Mouse (Mus musculus): ENCODE data around the gene Proser3. TPM values are rescaled to one million over a fixed set of nuclear protein-coding genes. Genes with fewer than 3 reads are reported as not detected.

The Proser3 gene
- 15.7 and 16.7 TPM in 2 replicates for polyA plus RNA-seq (2012; ENCODE audit: low replicate concordance)

GRCm38 (mm10) chr7:30552102-30553020 is at the start of gene Proser3, which contains the start of gene Hspb6:
Proser3 (minus strand) TSS chr7:30552299.
Hspb6 (plus strand) TSS chr7:30552178.

GRCm38 (mm10) chr7:30598786-30599185 is 46.7 kb upstream of the Proser3 start, which contains the start of gene Zbtb32:
Zbtb32 (minus strand) TSS chr7:30598909.

GRCm38 (mm10) chr7:30588676-30589434 is 36.8 kb upstream of the Proser3 start, which contains the start of gene Kmt2b:
Kmt2b (minus strand) TSS chr7:30588726.

GRCm38 (mm10) chr7:30564970-30565571 is 13.0 kb upstream of the Proser3 start, which contains the start of gene Igflr1:
Igflr1 (plus strand) TSS chr7:30565427.

GRCm38 (mm10) chr7:30563117-30563905 is 11.2 kb upstream of the Proser3 start, which contains the start of the genes U2af1l4, Gm49396 and Psenen:
U2af1l4 (plus strand) TSS chr7:30563301.
Gm49396 (plus strand) TSS chr7:30563344.
Psenen (minus strand) TSS chr7:30563627.

GRCm38 (mm10) chr7:30559443-30559954 is 7.4 kb upstream of the Proser3 start, which contains the start of gene Lin37:
Lin37 (minus strand) TSS chr7:30559838.

GRCm38 (mm10) chr7:30534633-30535577 is 17.2 kb downstream of the Proser3 start, which contains the start of gene Arhgap33:
Arhgap33 (minus strand) TSS chr7:30535060.

GRCm38 (mm10) chr7:30493401-30493931 is 58.6 kb downstream of the Proser3 start, which contains the start of gene Prodh2:
Prodh2 (plus strand) TSS chr7:30493622.

Other genes with a start within 250 kb of the Proser3 start
- 114 and 225 TPM in 2 replicates for gene Alkbh6, start 243.6 kb downstream of the Proser3 start, polyA plus RNA-seq (2012; ENCODE audit: low replicate concordance)
- 3.5 and 6.2 TPM in 2 replicates for gene Syne4, start 237.5 kb downstream of the Proser3 start, polyA plus RNA-seq (2012; ENCODE audit: low replicate concordance)
- gene E130208F15Rik, start 230.6 kb downstream of the Proser3 start, polyA plus RNA-seq (2012; ENCODE audit: low replicate concordance) = 1.2 and 3.5 TPM in 2 replicates
- gene Sdhaf1, start 228.4 kb downstream of the Proser3 start, polyA plus RNA-seq (2012; ENCODE audit: low replicate concordance) = 7.3 and 13.8 TPM in 2 replicates
- 0.09 and 0.16 TPM in 2 replicates for gene Lrfn3, start 189.5 kb downstream of the Proser3 start, polyA plus RNA-seq (2012; ENCODE audit: low replicate concordance)
- gene Tyrobp, start 138.5 kb downstream of the Proser3 start, polyA plus RNA-seq (2012; ENCODE audit: low replicate concordance) = 103 and 543 TPM in 2 replicates
- gene Hcst, start 132.4 kb downstream of the Proser3 start, polyA plus RNA-seq (2012; ENCODE audit: low replicate concordance) = 15.4 and 73.3 TPM in 2 replicates
- 57.5 and 91.8 TPM in 2 replicates for gene Nfkbid, start 130.6 kb downstream of the Proser3 start, polyA plus RNA-seq (2012; ENCODE audit: low replicate concordance)
- gene Aplp1, start 106.8 kb downstream of the Proser3 start, polyA plus RNA-seq (2012; ENCODE audit: low replicate concordance) = 2.4 and 4.5 TPM in 2 replicates
- gene Kirrel2, start 94.6 kb downstream of the Proser3 start, polyA plus RNA-seq (2012; ENCODE audit: low replicate concordance) = 0.18 TPM in 1 of 2 replicates, not detected in the other
- gene Nphs1, start 94.0 kb downstream of the Proser3 start, polyA plus RNA-seq (2012; ENCODE audit: low replicate concordance) = not detected in 2 replicates
- gene Prodh2, start 58.7 kb downstream of the Proser3 start, polyA plus RNA-seq (2012; ENCODE audit: low replicate concordance) = not detected in 2 replicates
- gene Arhgap33, start 17.2 kb downstream of the Proser3 start, polyA plus RNA-seq (2012; ENCODE audit: low replicate concordance) = 24.7 and 45.7 TPM in 2 replicates
- 6.3 and 7.9 TPM in 2 replicates for gene Hspb6, start 121 bp downstream of the Proser3 start, polyA plus RNA-seq (2012; ENCODE audit: low replicate concordance)
- gene Lin37, start 7.5 kb upstream of the Proser3 start, polyA plus RNA-seq (2012; ENCODE audit: low replicate concordance) = 80.4 and 94.2 TPM in 2 replicates
- 29.9 and 73.5 TPM in 2 replicates for gene U2af1l4, start 11.0 kb upstream of the Proser3 start, polyA plus RNA-seq (2012; ENCODE audit: low replicate concordance)
- 4.2 and 4.6 TPM in 2 replicates for gene Gm49396, start 11.0 kb upstream of the Proser3 start, polyA plus RNA-seq (2012; ENCODE audit: low replicate concordance)
- 47.7 and 71.1 TPM in 2 replicates for gene Psenen, start 11.3 kb upstream of the Proser3 start, polyA plus RNA-seq (2012; ENCODE audit: low replicate concordance)
- gene Igflr1, start 13.1 kb upstream of the Proser3 start, polyA plus RNA-seq (2012; ENCODE audit: low replicate concordance) = 14.3 and 26.5 TPM in 2 replicates
- gene Kmt2b, start 36.4 kb upstream of the Proser3 start, polyA plus RNA-seq (2012; ENCODE audit: low replicate concordance) = 105 and 177 TPM in 2 replicates
- gene Zbtb32, start 46.6 kb upstream of the Proser3 start, polyA plus RNA-seq (2012; ENCODE audit: low replicate concordance) = 30.3 and 64.8 TPM in 2 replicates
- 0.25 and 0.83 TPM in 2 replicates for gene Upk1a, start 60.5 kb upstream of the Proser3 start, polyA plus RNA-seq (2012; ENCODE audit: low replicate concordance)
- 31.5 and 104 TPM in 2 replicates for gene Cox6b1, start 73.9 kb upstream of the Proser3 start, polyA plus RNA-seq (2012; ENCODE audit: low replicate concordance)
- not detected in 2 replicates for gene Etv2, start 83.6 kb upstream of the Proser3 start, polyA plus RNA-seq (2012; ENCODE audit: low replicate concordance)
- gene Rbm42, start 98.0 kb upstream of the Proser3 start, polyA plus RNA-seq (2012; ENCODE audit: low replicate concordance) = 174 and 373 TPM in 2 replicates
- 4.2 and 16.9 TPM in 2 replicates for gene Haus5, start 112.7 kb upstream of the Proser3 start, polyA plus RNA-seq (2012; ENCODE audit: low replicate concordance)
- gene Pmis2, start 119.3 kb upstream of the Proser3 start, polyA plus RNA-seq (2012; ENCODE audit: low replicate concordance) = not detected in 2 replicates
- not detected in 2 replicates for gene 2200002J24Rik, start 146.6 kb upstream of the Proser3 start, polyA plus RNA-seq (2012; ENCODE audit: low replicate concordance)
- gene Atp4a, start 159.9 kb upstream of the Proser3 start, polyA plus RNA-seq (2012; ENCODE audit: low replicate concordance) = 0.21 and 0.42 TPM in 2 replicates
- 45.8 and 81.6 TPM in 2 replicates for gene Tmem147, start 177.2 kb upstream of the Proser3 start, polyA plus RNA-seq (2012; ENCODE audit: low replicate concordance)
- 0.08 TPM in 1 of 2 replicates, not detected in the other for gene Gapdhs, start 191.4 kb upstream of the Proser3 start, polyA plus RNA-seq (2012; ENCODE audit: low replicate concordance)
- gene Sbsn, start 199.2 kb upstream of the Proser3 start, polyA plus RNA-seq (2012; ENCODE audit: low replicate concordance) = 0.57 and 0.62 TPM in 2 replicates
- not detected in 2 replicates for gene Dmkn, start 211.5 kb upstream of the Proser3 start, polyA plus RNA-seq (2012; ENCODE audit: low replicate concordance)
- not detected in 2 replicates for gene Krtdap, start 235.6 kb upstream of the Proser3 start, polyA plus RNA-seq (2012; ENCODE audit: low replicate concordance)

All from hematopoietic multipotent progenitor cell, adult 10-12 weeks (in vitro differentiated cells).